Mouse (Mus musculus) cerebellum, adult 11 months (tissue): ENCODE data around the gene Sf3b2.
"Not testable (repeated sequence)": the region's sequence is repeated elsewhere in the genome, so short reads cannot be mapped to it uniquely, and the experiment has no call there.

ENCODE experiments used
- DNase-seq: peaks from one replicate; pipeline ENCODE4 v3.0.0; 2022

The Sf3b2 gene

DNA sequence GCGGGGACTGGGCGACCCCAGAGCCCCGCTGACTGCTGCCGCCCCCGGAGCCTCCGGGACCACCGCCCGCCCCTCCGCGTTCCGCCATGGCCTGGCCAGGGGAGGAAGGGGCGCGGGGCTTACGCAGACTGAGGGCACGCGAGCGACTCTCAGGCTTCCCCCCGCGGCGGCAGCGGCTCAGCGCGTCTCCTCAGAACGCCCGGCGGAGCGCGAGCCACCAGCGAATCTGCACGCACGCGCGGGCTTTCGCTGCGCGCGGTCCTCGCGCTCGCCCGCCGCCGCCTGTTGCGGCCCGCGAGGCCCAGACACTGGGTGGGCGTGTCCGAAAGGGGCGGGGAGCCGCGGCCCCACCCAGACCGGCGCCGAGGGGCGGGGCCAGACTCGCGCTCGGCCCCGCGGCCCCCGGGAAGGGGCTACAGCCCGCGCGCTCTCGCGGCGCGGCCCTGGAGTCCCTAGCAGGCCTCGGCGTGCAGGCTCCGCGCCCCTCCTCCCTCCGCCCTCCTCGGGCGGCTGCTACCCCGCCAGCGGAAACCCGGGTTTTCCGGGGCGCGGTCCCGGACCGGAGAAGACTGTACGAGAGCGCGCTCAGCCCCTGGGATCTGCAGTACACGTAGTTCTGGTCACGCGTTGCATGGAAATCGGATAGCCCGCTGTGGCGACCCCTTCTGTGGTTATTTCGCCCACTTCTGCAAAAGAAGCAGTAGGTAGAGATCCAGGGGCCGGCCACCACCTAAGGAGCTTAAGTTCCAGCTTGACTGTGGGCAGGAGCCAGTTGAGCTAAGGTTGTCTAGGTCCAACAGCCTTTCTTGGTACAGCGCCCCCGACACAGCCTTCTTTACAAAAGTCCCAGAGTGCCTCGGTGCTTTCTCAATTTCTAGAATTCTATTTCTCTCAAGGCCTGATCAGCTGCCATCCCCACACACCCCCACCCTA is 22.2 kb downstream of the Sf3b2 start, which contains the start of gene Pacs1:
Gene Pacs1, minus strand, starts transcription at position 319 of the 933 bp plus-strand sequence.
- DNase-seq, result peak; percentile 80

DNA sequence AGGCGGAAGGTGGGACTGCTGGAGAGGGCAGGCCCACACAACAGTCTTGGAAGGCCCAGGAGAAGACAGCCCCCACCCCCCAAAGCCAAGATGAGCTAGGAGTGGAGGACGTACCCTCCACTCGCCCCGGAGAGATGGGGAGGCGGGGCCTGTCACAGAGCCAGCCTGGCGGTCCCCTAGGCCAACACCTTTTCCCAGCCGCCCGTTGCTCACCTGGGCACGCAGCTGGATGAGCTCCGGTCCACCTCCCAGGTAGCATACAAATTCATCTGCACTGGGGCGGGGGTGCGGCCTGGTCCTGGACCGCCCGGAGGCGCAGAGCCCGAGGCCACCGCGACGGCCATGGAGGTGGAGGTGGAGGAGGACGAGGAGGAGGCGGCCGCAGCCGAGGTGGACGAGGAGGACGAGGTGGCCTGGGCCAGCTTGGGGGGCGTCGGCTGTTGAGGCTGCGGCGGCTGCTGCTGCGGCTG is 22.9 kb downstream of the Sf3b2 start:
- peak; percentile 42 for DNase-seq

GRCm38 (mm10) chr19:5271430-5271829 is 23.8 kb downstream of the Sf3b2 start:
- no peak for DNase-seq

DNA sequence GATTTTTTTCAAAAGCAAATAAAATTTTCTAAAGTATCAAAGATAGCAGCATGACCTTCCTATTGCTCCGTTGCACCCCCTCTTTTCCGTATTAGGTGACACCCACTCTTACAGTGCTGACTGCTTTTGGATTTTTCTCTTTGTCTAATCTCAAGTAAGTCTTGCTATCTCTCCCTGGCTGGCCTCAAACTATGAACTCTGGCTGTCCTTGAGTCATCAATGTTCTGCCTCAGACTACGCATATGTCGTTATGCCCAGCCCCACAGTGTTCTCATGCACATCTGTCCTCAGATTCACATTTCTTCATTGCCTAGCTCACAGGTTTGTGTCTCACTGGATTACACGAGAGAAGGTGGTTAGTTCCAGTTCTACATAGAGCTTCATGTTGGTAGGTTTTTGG is 25.9 kb downstream of the Sf3b2 start:
- DNase-seq, result no peak

DNA sequence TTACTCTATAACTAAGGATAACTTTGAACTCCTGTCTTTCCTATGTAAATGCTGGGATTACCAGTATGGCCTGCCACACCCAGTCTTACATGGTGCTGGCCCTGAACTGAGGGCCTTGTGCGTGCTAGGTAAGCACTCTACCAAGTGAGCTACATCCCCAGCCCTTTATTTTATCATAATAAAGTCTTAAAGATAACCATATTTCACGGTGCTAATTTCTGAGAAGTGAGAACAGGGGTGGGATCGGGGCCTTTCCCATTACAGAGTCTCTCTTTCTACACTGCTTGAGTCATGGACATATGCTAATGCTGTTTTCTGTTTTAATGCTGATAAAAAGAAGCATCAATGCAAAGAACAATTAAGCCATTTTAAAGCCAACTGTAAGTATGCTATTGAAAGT is 26.4 kb downstream of the Sf3b2 start:
- DNase-seq, result no peak

DNA sequence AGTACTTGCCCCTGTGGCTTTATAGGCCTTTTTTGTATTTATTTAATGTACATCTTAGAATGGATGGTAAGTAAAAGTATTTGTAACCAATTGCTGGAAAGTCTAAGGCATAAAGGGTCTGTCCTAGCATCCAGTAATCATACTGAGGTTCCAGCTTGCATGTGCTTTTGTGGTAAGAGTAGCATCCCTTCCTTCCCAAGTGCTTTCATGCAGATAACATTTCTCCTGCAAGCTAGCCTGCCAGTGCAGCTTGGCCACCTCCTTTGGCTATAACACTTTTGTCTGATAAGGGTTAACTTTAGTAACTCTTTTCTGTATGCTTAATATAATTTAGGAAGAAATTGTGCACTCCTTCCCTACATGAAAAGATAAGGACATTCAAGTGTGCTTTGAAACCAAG is 27.2 kb downstream of the Sf3b2 start:
- DNase-seq, result no peak

DNA sequence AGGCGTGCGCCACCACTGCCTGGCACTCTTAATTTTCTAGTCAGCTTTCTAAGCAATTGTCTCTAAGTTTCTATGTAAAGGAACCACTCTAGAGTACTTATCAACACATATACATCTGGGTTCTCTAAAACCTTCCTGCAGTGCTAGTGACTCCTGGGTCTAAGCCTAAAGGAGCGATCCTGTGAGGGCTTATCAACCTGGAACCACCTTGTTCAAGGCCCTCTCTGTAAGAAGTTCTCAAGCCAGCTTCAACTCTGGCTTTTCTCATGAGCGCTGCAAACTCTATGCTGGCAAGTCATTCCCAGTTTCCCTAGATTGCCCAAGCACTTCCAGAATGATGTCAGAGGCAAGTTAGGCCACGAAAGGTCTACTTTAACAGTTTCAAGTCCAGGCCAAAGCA is 28.2 kb downstream of the Sf3b2 start:
- no peak for DNase-seq

GRCm38 (mm10) chr19:5257140-5257539 is 38.1 kb downstream of the Sf3b2 start:
- no peak for DNase-seq

DNA sequence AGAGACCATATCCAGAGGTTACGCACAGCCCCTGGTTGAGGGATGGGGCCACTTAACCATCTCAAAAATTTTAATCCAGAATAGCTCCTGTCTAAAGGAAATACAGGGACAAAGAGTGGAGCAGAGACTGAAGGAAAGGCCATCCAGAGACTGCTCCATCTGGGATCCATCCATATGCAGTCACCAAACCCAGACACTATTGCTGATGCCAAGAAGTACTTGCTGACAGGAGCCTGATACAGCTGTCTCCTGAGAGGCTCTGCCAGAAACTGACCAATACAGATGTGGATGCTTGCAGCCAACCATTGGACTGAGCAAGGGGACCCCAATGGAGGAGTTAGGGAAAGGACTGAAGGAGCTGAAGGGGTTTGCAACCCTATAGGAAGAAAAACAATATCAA is 58.3 kb downstream of the Sf3b2 start:
- DNase-seq, result not testable (repeated sequence)

- DNase-seq, result no peak
Measured at GRCm38 (mm10) chr19:5232696-5233095, 62.6 kb downstream of the Sf3b2 start.

DNA sequence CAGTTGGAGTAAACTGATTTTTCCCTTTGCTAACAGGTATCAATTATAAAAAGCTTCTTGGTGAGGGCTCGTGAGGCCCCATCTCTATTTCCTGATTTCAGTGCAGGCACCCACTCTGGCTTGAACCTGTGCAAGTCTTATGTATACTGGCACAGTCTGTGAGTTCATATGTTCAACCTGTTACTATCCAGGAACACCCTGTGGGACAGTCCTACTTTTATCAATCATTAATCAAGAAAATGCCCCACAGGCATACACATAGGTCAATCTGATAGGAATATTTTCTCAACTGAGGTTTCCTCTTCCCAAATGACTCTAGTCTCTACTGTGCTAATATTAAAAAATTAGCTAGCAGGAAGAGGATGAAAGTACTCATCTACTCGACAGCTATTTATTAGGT is 65.1 kb downstream of the Sf3b2 start:
- DNase-seq, result no peak

- no peak for DNase-seq
Measured at GRCm38 (mm10) chr19:5224624-5225023, 70.6 kb downstream of the Sf3b2 start.

DNA sequence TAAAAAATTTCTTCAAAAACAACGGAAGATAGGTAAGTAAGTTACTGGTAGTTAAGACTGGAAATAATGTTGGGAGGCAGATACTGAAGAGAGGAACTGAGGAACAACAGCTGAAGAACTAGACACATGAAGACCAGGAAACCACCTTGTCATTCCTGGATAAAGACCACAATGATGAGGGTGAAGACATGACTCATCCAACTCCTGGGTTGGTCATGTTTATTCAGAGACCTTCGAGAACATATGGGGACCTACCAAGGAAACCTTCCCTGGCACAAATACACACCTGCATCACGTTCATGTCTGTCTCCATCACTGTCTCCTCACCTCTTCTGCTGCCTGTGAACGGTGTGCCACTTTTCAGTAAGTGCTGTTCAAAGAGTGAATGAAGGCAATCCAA is 71.2 kb downstream of the Sf3b2 start:
- no peak for DNase-seq
